Mouse (Mus musculus) C2C12 (cell line): ENCODE data around the gene Rbbp5.

Experiments
- CEBPB ChIP-seq: IDR thresholded peaks from one replicate; pipeline ENCODE4 v1.6.1; 2011; ENCODE audit warnings: low read depth, mild to moderate bottlenecking, control low read depth, moderate library complexity
- CTCF ChIP-seq: IDR thresholded peaks from one replicate; pipeline ENCODE4 v1.5.1; 2011; ENCODE audit not compliant: control insufficient read depth, insufficient read depth, insufficient read length
- FOSL1 ChIP-seq: IDR thresholded peaks from one replicate; pipeline ENCODE4 v1.8.0; 2011; ENCODE audit warnings: mild to moderate bottlenecking, low read length; ENCODE audit not compliant: poor library complexity, insufficient read depth, severe bottlenecking
- MAX ChIP-seq: IDR thresholded peaks from one replicate; pipeline ENCODE4 v1.6.1; 2011; ENCODE audit warnings: mild to moderate bottlenecking, control low read depth
- MYOD1 ChIP-seq: IDR thresholded peaks from one replicate; pipeline ENCODE4 v1.6.1; 2011; ENCODE audit warnings: low read depth; ENCODE audit not compliant: control insufficient read depth, insufficient read length
- MYOG ChIP-seq: IDR thresholded peaks from one replicate; pipeline ENCODE4 v1.6.1; 2011; ENCODE audit not compliant: control insufficient read depth, insufficient read length; ENCODE audit errors: extremely low read depth
- USF1 ChIP-seq: IDR thresholded peaks from one replicate; pipeline ENCODE4 v1.6.1; 2011; ENCODE audit warnings: low read depth, mild to moderate bottlenecking, control low read depth, moderate library complexity

DNA sequence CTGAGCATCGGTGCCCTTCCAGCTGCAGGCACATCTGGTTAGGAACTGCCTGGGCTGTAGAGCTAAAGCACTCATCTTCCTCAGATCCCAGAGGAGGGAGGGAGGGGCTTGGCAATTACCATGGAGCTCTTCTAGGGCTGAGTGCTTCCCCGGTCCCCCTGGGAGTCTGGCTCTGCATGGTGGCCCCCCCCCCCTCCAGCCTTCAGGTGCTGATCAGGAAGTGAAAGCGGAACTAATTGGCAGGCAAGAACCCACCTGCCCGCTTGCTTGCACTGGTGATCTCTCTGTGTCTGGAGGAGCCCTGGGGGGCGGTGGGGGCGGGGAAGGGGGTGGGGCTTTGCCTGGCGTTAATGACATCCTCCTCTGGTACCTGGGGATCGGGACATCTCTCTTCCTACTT is 56.7 kb downstream of the Rbbp5 start:
- TF ChIP-seq CTCF (no peak), MAX (no peak), MYOD1 (no peak), MYOG (no peak), FOSL1 (no peak), CEBPB (no peak), USF1 (no peak)
